Mouse (Mus musculus) heart, embryonic 15.5 days (tissue): ENCODE measurements around the gene Fam173a. TPM values are rescaled to one million over a fixed set of nuclear protein-coding genes. Genes with fewer than 3 reads are reported as not detected.

Experiments used
- ATAC-seq: fragments of 200-750 bp; cut with Nextera tagmentation; replicated peaks from 2 replicates; pipeline ENCODE4 v1.8.0; 2017; ENCODE audit warnings: low read depth, moderate TSS enrichment; ENCODE audit not compliant: insufficient number of reproducible peaks, insufficient read depth, low FRiP score
- H3K27ac ChIP-seq: fragments of 300-500 bp; sonication (generic); 2 replicates; pipeline ENCODE4 v1.5.1; 2015; ENCODE audit warnings: mild to moderate bottlenecking, inconsistent platforms
- H3K27me3 ChIP-seq: fragments of 300-500 bp; sonication (generic); 2 replicates; pipeline ENCODE4 v1.6.1; 2015; ENCODE audit warnings: inconsistent platforms
- H3K36me3 ChIP-seq: fragments of 300-500 bp; sonication (generic); 2 replicates; pipeline ENCODE4 v1.6.1; 2015; ENCODE audit warnings: mild to moderate bottlenecking, inconsistent platforms
- H3K4me1 ChIP-seq: fragments of 300-500 bp; sonication (generic); replicated peaks from 2 replicates; pipeline ENCODE4 v1.6.1; 2015; ENCODE audit warnings: inconsistent platforms
- H3K4me2 ChIP-seq: fragments of 300-500 bp; sonication (generic); 2 replicates; pipeline ENCODE4 v1.6.1; 2015; ENCODE audit warnings: inconsistent platforms, mild to moderate bottlenecking, moderate library complexity
- H3K4me3 ChIP-seq: fragments of 300-500 bp; sonication (generic); 2 replicates; pipeline ENCODE4 v1.5.1; 2015; ENCODE audit warnings: mild to moderate bottlenecking, inconsistent platforms
- H3K9ac ChIP-seq: fragments of 300-500 bp; sonication (generic); 2 replicates; pipeline ENCODE4 v1.6.1; 2015; ENCODE audit warnings: mild to moderate bottlenecking, inconsistent platforms
- H3K9me3 ChIP-seq: fragments of 300-500 bp; sonication (generic); replicated peaks from 2 replicates; pipeline ENCODE4 v1.6.1; 2016; ENCODE audit warnings: inconsistent platforms
- WGBS: fragments of 180-500 bp; shearing (Covaris S2); methylation state at CpG from one replicate; pipeline ENCODE4 v1.1.7; 2015; ENCODE audit warnings: mixed read lengths; 5-methylcytosine and 5-hydroxymethylcytosine counted together
- polyA plus RNA-seq: library from polyadenylated mRNA; unstranded; fragments of >200 nt; fragmentation: Nextera tagmentation; extraction: Ambion mirVana; gene quantifications from 2 replicates; pipeline ENCODE4 v1.2.1, GENCODE M21; 2015

Gene Fam173a
- 56.8 and 70.2 TPM in 2 replicates for polyA plus RNA-seq

GRCm38 (mm10) chr17:25792615-25793014, at the start of gene Fam173a:
Gene Fam173a (minus strand): TSS chr17:25792901.
- H3K4me2 ChIP-seq: peak within 1 kb of the TSS; percentile 79
- 1% methylated on average over 14 of the region's 14 CpGs for WGBS
- peak within 1 kb of the TSS; percentile 55 for H3K9ac ChIP-seq
- H3K27ac ChIP-seq: peak within 1 kb of the TSS; percentile 91
- no peaks in the 10 kb centered on the region for H3K9me3 ChIP-seq
- H3K36me3 ChIP-seq: peaks cover 20% of the 10 kb centered on the region; the same call in 1 of the 2 replicates
- ATAC-seq: peak; percentile 77
- peaks cover 45% of the 10 kb centered on the region for H3K4me1 ChIP-seq
- peak within 1 kb of the TSS; percentile 63 for H3K4me3 ChIP-seq
- H3K27me3 ChIP-seq: no peaks in the 10 kb centered on the region

- H3K4me1 ChIP-seq: peaks cover 50% of the 10 kb centered on the region
- no peak within 1 kb of the TSS for H3K9ac ChIP-seq
- ATAC-seq: no peak
- 93% methylated on average over 22 of the region's 22 CpGs for WGBS
- peaks cover 40% of the 10 kb centered on the region for H3K36me3 ChIP-seq
- no peaks in the 10 kb centered on the region for H3K27me3 ChIP-seq
- H3K4me3 ChIP-seq: no peak within 1 kb of the TSS
- H3K27ac ChIP-seq: no peak within 1 kb of the TSS
- H3K9me3 ChIP-seq: no peaks in the 10 kb centered on the region
- no peak within 1 kb of the TSS for H3K4me2 ChIP-seq
Observed at GRCm38 (mm10) chr17:25841117-25841880, 48.6 kb upstream of the Fam173a start, which contains the start of gene Gm20683. Gene Gm20683 (minus strand): TSS chr17:25841763.

- no peaks in the 10 kb centered on the region for H3K9me3 ChIP-seq
- no peak for ATAC-seq
- no peak overlapping the region for H3K4me2 ChIP-seq
- H3K36me3 ChIP-seq: peaks cover 40% of the 10 kb centered on the region
- H3K27ac ChIP-seq: no peak overlapping the region
- no peak overlapping the region for H3K4me3 ChIP-seq
- H3K27me3 ChIP-seq: no peaks in the 10 kb centered on the region
- no peak overlapping the region for H3K9ac ChIP-seq
- H3K4me1 ChIP-seq: peaks cover 58% of the 10 kb centered on the region
- WGBS: 94% methylated on average over 6 of the region's 6 CpGs
Observed at GRCm38 (mm10) chr17:25840519-25840918, 47.8 kb upstream of the Fam173a start.

GRCm38 (mm10) chr17:25839455-25840235, 46.9 kb upstream of the Fam173a start:
- Histone ChIP-seq H3K4me2 (no peak overlapping the region), H3K27me3 (no peaks in the 10 kb centered on the region), H3K4me1 (peaks cover 61% of the 10 kb centered on the region), H3K36me3 (peaks cover 46% of the 10 kb centered on the region), H3K4me3 (no peak overlapping the region), H3K9ac (no peak overlapping the region), H3K27ac (no peak overlapping the region), H3K9me3 (no peaks in the 10 kb centered on the region)
- ATAC-seq: no peak
- 86% methylated on average over 14 of the region's 14 CpGs for WGBS

- ATAC-seq: no peak
- peaks cover 46% of the 10 kb centered on the region for H3K36me3 ChIP-seq
Observed at GRCm38 (mm10) chr17:25838904-25839303, 46.2 kb upstream of the Fam173a start.

GRCm38 (mm10) chr17:25837533-25837932, 44.8 kb upstream of the Fam173a start:
- no peak for ATAC-seq
- H3K27ac ChIP-seq: peak overlapping the region; percentile 69
- peak overlapping the region; percentile 90 for H3K4me2 ChIP-seq
- H3K27me3 ChIP-seq: no peaks in the 10 kb centered on the region
- peaks cover 58% of the 10 kb centered on the region for H3K4me1 ChIP-seq
- 35% methylated on average over 3 of the region's 3 CpGs for WGBS
- no peaks in the 10 kb centered on the region for H3K9me3 ChIP-seq
- peaks cover 45% of the 10 kb centered on the region for H3K36me3 ChIP-seq
- H3K9ac ChIP-seq: peak overlapping the region; percentile 62; the same call in 1 of the 2 replicates
- H3K4me3 ChIP-seq: no peak overlapping the region

More at GRCm38 (mm10) chr17:25838904-25839303, 46.2 kb upstream of the Fam173a start:
- H3K4me2 ChIP-seq: no peak overlapping the region
- no peaks in the 10 kb centered on the region for H3K9me3 ChIP-seq
- no peak overlapping the region for H3K4me3 ChIP-seq
- no peak overlapping the region for H3K27ac ChIP-seq
- no peaks in the 10 kb centered on the region for H3K27me3 ChIP-seq
- 75% methylated on average over 4 of the region's 4 CpGs for WGBS
- peaks cover 66% of the 10 kb centered on the region for H3K4me1 ChIP-seq
- H3K9ac ChIP-seq: no peak overlapping the region

- Histone ChIP-seq H3K9me3 (no peaks in the 10 kb centered on the region), H3K4me3 (peak within 1 kb of the TSS; percentile 47), H3K9ac (peak within 1 kb of the TSS; percentile 62), H3K4me2 (peak within 1 kb of the TSS; percentile 90), H3K4me1 (peaks cover 57% of the 10 kb centered on the region), H3K27me3 (no peaks in the 10 kb centered on the region), H3K27ac (peak within 1 kb of the TSS; percentile 69), H3K36me3 (peaks cover 40% of the 10 kb centered on the region)
- ATAC-seq: peak; percentile 5; the same call in 1 of the 2 replicates
- WGBS: 8% methylated on average over 29 of the region's 29 CpGs
Observed at GRCm38 (mm10) chr17:25837076-25837410, 44.3 kb upstream of the Fam173a start, which contains the start of gene Rhbdl1. Gene Rhbdl1 (minus strand): TSS chr17:25837295.

GRCm38 (mm10) chr17:25836397-25837075, 43.8 kb upstream of the Fam173a start:
- Histone ChIP-seq H3K4me1 (peaks cover 62% of the 10 kb centered on the region), H3K27me3 (no peaks in the 10 kb centered on the region), H3K9ac (peak overlapping the region; percentile 62), H3K9me3 (no peaks in the 10 kb centered on the region), H3K36me3 (peaks cover 35% of the 10 kb centered on the region), H3K27ac (peak overlapping the region; percentile 69), H3K4me3 (peak overlapping the region; percentile 47), H3K4me2 (peak overlapping the region; percentile 90)
- 20% methylated on average over 23 of the region's 23 CpGs for WGBS
- no peak for ATAC-seq

GRCm38 (mm10) chr17:25835816-25836215, 43.1 kb upstream of the Fam173a start:
- Histone ChIP-seq H3K27me3 (no peaks in the 10 kb centered on the region), H3K9me3 (no peaks in the 10 kb centered on the region), H3K27ac (no peak overlapping the region), H3K36me3 (peaks cover 34% of the 10 kb centered on the region), H3K9ac (peak overlapping the region; percentile 62; the same call in 1 of the 2 replicates), H3K4me1 (peaks cover 66% of the 10 kb centered on the region), H3K4me2 (peak overlapping the region; percentile 91), H3K4me3 (peak overlapping the region; percentile 47; the same call in 1 of the 2 replicates)
- 92% methylated on average over 16 of the region's 16 CpGs for WGBS
- ATAC-seq: no peak

GRCm38 (mm10) chr17:25835301-25835700, 42.6 kb upstream of the Fam173a start:
- H3K4me2 ChIP-seq: peak overlapping the region; percentile 91; the same call in 1 of the 2 replicates
- H3K4me1 ChIP-seq: peaks cover 70% of the 10 kb centered on the region
- H3K4me3 ChIP-seq: peak overlapping the region; percentile 82
- no peak overlapping the region for H3K9ac ChIP-seq
- H3K9me3 ChIP-seq: no peaks in the 10 kb centered on the region
- H3K36me3 ChIP-seq: peaks cover 34% of the 10 kb centered on the region
- 94% methylated on average over 7 of the region's 7 CpGs for WGBS
- H3K27me3 ChIP-seq: no peaks in the 10 kb centered on the region
- no peak for ATAC-seq
- H3K27ac ChIP-seq: no peak overlapping the region
